Mouse (Mus musculus) hindbrain, embryonic 10.5 days (tissue): Measurements from ENCODE around the gene Lins1. TPM values are rescaled to one million over a fixed set of nuclear protein-coding genes. Genes with fewer than 3 reads are reported as not detected.

Experiments used
- DNase-seq: peaks from one replicate; pipeline ENCODE4 v3.0.0-alpha.2; 2017; ENCODE audit warnings: low spot score
- H3K27ac ChIP-seq: fragments of 300-500 bp; sonication (generic); 2 replicates; pipeline ENCODE4 v1.5.1; 2016; ENCODE audit warnings: mild to moderate bottlenecking, moderate library complexity
- H3K27me3 ChIP-seq: fragments of 300-500 bp; sonication (generic); 2 replicates; pipeline ENCODE4 v1.6.1; 2016; ENCODE audit warnings: mild to moderate bottlenecking; ENCODE audit not compliant: poor library complexity, insufficient read depth, severe bottlenecking
- H3K36me3 ChIP-seq: fragments of 300-500 bp; sonication (generic); 2 replicates; pipeline ENCODE4 v1.6.1; 2016; ENCODE audit warnings: mild to moderate bottlenecking, moderate library complexity
- H3K4me1 ChIP-seq: fragments of 300-500 bp; sonication (generic); replicated peaks from 2 replicates; pipeline ENCODE4 v1.6.1; 2016; ENCODE audit warnings: mild to moderate bottlenecking
- H3K4me3 ChIP-seq: fragments of 300-500 bp; sonication (generic); 2 replicates; pipeline ENCODE4 v1.5.1; 2016; ENCODE audit warnings: mild to moderate bottlenecking, moderate library complexity
- H3K9me3 ChIP-seq: fragments of 300-500 bp; sonication (generic); 2 replicates; pipeline ENCODE4 v1.6.1; 2016; ENCODE audit warnings: mild to moderate bottlenecking, moderate library complexity
- WGBS: fragments of 180-500 bp; shearing (Covaris S2); methylation state at CpG from one replicate; pipeline ENCODE4 v1.1.7; 2016; 5-methylcytosine and 5-hydroxymethylcytosine counted together
- polyA plus RNA-seq: library from polyadenylated mRNA; unstranded; fragments of >200 nt; fragmentation: Nextera tagmentation; extraction: Ambion mirVana; gene quantifications from 2 replicates; pipeline ENCODE4 v1.2.1, GENCODE M21; 2016

Lins1 gene
- polyA plus RNA-seq, 1 experiment from 2014 or later = 23.7 TPM

DNA sequence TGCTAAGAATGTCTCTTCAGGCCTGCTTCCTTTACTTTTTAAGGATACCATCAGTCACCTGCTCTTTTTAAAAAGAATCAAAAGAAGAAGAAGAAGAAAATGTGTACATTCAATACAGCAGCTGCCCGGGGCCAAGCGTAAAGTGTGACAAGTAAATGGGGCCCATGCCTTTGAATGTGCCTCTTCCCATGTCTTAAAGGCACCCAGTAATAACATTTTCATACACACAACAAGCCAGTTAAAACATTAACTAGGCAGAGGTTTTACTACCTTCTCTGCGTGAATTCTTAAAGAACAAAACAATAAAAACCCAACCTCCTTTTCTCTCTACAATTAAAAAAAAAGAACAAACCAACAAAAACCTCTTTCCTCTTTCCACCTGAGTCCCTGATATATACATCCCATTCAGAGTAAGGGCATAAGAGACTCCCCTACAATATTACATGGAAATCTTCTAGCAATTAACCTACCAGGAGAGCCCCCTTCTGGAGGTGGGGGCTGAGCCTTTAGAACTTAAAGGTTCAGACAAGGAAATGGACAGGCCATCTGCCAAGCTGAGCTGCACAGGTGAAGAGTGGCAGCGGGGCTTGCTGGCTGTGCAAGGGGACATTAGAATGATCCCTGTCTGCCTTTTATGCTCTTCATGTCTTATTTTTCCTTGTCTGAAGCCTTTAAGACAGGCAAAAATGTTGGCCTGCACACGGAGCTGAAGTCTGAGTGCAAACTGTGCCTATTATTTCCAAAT is 7.4 kb upstream of the Lins1 start:
- no peaks in the 10 kb centered on the region for H3K9me3 ChIP-seq
- no peaks in the 10 kb centered on the region for H3K4me1 ChIP-seq
- no peak for DNase-seq
- H3K36me3 ChIP-seq = peaks cover 77% of the 10 kb centered on the region
- 92% methylated on average over 5 of the region's 5 CpGs for WGBS
- no peak overlapping the region for H3K4me3 ChIP-seq
- no peaks in the 10 kb centered on the region for H3K27me3 ChIP-seq
- H3K27ac ChIP-seq = no peak overlapping the region

GRCm38 (mm10) chr7:66688721-66689120 is 968 bp upstream of the Lins1 start:
- H3K4me3 ChIP-seq = peak overlapping the region; percentile 88
- H3K4me1 ChIP-seq = peaks cover 19% of the 10 kb centered on the region
- H3K36me3 ChIP-seq = peaks cover 20% of the 10 kb centered on the region
- peak overlapping the region; percentile 97 for H3K27ac ChIP-seq
- H3K27me3 ChIP-seq = no peaks in the 10 kb centered on the region
- WGBS = under 1% methylated on average over 5 of the region's 5 CpGs
- no peak for DNase-seq
- no peaks in the 10 kb centered on the region for H3K9me3 ChIP-seq

- peaks cover 19% of the 10 kb centered on the region for H3K4me1 ChIP-seq
- H3K27ac ChIP-seq = peak within 1 kb of the TSS; percentile 97
- 0 out of 2 replicates have a peak, but pooled peaks cover 17% of the 10 kb centered on the region for H3K36me3 ChIP-seq
- H3K27me3 ChIP-seq = no peaks in the 10 kb centered on the region
- under 1% methylated on average over 18 of the region's 18 CpGs for WGBS
- DNase-seq = no peak
- no peaks in the 10 kb centered on the region for H3K9me3 ChIP-seq
- H3K4me3 ChIP-seq = peak within 1 kb of the TSS; percentile 88
Observed at GRCm38 (mm10) chr7:66689294-66689619, 432 bp upstream of the Lins1 start, which contains the start of gene Asb7. Asb7 (minus strand) TSS chr7:66689596.

DNA sequence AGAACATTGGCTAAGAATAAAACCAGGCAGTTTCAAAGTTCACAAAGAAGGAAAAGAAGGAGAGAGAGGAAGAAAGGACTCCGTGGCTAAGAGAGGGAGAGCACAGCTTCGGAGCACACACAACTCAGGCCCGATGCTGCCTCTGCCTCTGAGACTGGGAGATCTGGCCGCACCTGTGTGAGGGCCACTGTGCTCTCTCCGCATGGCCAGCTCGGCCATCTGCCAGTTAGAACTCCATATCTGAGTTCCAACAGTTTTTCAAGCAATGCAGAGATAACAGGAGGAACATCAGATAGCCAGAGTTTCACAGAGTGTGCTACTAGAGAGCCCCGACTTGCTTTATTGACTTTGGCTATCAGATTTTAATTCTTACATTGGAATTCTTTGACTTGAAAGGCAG is 4.8 kb downstream of the Lins1 start:
- Histone ChIP-seq H3K27me3 (no peaks in the 10 kb centered on the region), H3K9me3 (no peaks in the 10 kb centered on the region), H3K4me1 (peaks cover 7% of the 10 kb centered on the region), H3K27ac (no peak overlapping the region), H3K36me3 (peaks cover 26% of the 10 kb centered on the region), H3K4me3 (no peak overlapping the region)
- WGBS = 76% methylated on average over 7 of the region's 7 CpGs
- no peak for DNase-seq

DNA sequence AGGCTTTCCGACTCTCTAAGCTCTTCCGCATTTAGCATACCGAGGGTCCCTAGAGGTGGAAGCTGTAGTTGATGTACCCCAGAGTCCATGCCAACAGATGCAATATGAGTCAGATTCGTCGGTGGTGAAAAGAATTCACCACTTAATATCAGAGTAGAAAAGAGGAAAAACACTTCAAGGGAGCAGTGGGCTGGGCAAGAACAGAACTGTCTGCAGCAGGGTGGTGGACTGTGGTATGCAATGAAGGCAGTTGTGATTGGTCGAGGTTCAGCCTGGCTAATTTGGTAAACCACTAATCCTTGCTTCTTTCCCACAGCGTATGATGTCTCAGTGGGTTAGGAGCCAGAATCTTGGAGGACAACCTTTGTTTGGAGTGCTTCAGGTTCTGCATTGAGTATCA is 13.0 kb downstream of the Lins1 start:
- no peaks in the 10 kb centered on the region for H3K4me1 ChIP-seq
- no peak for DNase-seq
- H3K9me3 ChIP-seq = no peaks in the 10 kb centered on the region
- 94% methylated on average over 7 of the region's 7 CpGs for WGBS
- no peaks in the 10 kb centered on the region for H3K27me3 ChIP-seq
- no peak overlapping the region for H3K4me3 ChIP-seq
- H3K36me3 ChIP-seq = peaks cover 76% of the 10 kb centered on the region
- H3K27ac ChIP-seq = no peak overlapping the region

DNA sequence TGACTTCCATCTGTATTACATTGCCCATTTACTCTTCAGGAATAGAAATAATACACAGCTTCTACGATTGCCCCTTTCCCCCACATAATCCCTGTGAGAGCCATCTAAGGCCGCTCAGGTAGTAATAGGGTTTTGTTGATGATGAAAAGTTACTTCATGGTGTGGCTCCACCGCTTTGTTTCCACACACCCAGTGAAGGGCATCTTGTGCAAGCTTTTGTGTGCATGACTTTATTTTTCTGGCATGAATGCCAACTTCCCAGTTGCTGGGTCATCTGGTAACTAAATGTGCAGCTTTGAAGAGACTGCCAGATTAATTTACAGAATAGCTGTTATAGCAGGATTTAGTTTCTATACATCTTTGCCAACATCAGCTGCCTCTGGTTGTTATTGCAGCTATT is 14.9 kb downstream of the Lins1 start:
- Histone ChIP-seq H3K27ac (no peak overlapping the region), H3K4me1 (no peaks in the 10 kb centered on the region), H3K27me3 (no peaks in the 10 kb centered on the region), H3K4me3 (no peak overlapping the region), H3K9me3 (no peaks in the 10 kb centered on the region), H3K36me3 (peaks cover 78% of the 10 kb centered on the region)
- WGBS = 98% methylated on average over 3 of the region's 3 CpGs
- DNase-seq = no peak

GRCm38 (mm10) chr7:66711166-66711565 is 21.5 kb downstream of the Lins1 start:
- peaks cover 80% of the 10 kb centered on the region for H3K36me3 ChIP-seq
- no peak for DNase-seq
- no peak overlapping the region for H3K4me3 ChIP-seq
- H3K9me3 ChIP-seq = no peaks in the 10 kb centered on the region
- no peaks in the 10 kb centered on the region for H3K4me1 ChIP-seq
- H3K27ac ChIP-seq = no peak overlapping the region
- WGBS = 73% methylated on average over 2 of the region's 2 CpGs
- no peaks in the 10 kb centered on the region for H3K27me3 ChIP-seq

DNA sequence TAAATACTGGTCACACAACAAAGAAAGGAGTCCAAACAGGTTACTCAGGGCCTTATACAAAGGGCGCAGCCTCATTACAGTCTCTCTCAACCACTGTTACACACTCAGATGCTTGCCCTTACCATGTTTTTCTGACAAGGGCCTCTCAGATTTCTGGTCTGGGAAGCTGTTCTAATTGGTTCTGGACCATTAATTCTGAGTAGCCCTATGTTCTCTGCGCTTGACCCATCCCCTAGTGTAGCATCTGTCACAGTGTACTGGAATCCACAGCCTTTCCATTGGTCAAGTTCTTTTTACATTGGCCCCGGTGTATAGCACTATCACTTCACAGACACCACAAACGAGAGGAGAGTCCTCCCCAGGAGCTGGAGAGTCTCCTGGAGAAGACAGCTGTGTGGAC is 34.8 kb downstream of the Lins1 start:
- no peaks in the 10 kb centered on the region for H3K27me3 ChIP-seq
- DNase-seq = no peak
- H3K9me3 ChIP-seq = no peaks in the 10 kb centered on the region
- no peaks in the 10 kb centered on the region for H3K4me1 ChIP-seq
- H3K4me3 ChIP-seq = no peak overlapping the region
- peaks cover 12% of the 10 kb centered on the region for H3K36me3 ChIP-seq
- 83% methylated on average over 4 of the region's 4 CpGs for WGBS
- no peak overlapping the region for H3K27ac ChIP-seq

DNA sequence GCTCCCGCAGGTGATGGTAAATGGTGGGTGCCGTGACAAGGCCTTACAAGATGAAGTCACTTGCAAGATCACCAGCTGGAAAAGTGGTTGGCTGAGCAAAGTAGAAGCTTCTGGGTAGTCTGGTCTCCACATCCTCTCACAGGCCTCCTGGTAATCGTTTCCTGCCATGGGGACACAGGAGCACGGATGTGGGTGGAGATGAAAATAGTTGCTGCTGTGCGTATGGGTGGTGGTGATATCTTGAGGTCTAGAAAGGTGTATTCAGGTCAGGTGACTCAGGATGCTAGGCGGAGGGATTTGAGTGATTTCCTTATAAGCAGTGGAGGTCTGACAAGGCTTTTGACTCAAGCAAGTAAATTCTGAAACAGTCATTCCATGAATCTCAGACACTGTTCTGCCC is 35.3 kb downstream of the Lins1 start:
- Histone ChIP-seq H3K27ac (no peak overlapping the region), H3K36me3 (peaks cover 12% of the 10 kb centered on the region), H3K27me3 (no peaks in the 10 kb centered on the region), H3K4me1 (no peaks in the 10 kb centered on the region), H3K4me3 (no peak overlapping the region), H3K9me3 (no peaks in the 10 kb centered on the region)
- no peak for DNase-seq
- WGBS = 90% methylated on average over 6 of the region's 6 CpGs

DNA sequence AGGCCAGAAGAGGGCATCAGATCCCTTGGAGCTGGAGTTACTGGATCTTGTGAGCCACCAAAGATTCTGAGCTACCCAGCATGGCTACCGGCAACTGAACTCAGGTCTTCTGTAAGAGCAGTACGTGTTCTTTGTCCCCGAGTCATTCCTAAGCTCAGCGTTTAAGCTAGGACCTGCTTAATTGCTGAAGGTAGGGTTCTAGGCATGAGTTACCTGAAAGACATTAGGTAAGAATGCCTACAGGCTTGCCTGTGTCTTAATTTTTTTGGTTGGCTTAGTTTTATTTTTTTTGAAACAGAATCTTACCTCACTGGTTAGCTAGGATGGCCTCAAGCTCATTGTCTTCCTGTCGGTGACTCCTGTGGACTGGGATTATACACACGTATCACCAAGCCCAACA is 38.4 kb downstream of the Lins1 start:
- H3K4me1 ChIP-seq = no peaks in the 10 kb centered on the region
- WGBS = 91% methylated on average over 6 of the region's 6 CpGs
- no peak for DNase-seq
- no peak overlapping the region for H3K27ac ChIP-seq
- H3K36me3 ChIP-seq = no peaks in the 10 kb centered on the region; the same call in 1 of the 2 replicates
- no peaks in the 10 kb centered on the region for H3K27me3 ChIP-seq
- no peak overlapping the region for H3K4me3 ChIP-seq
- H3K9me3 ChIP-seq = no peaks in the 10 kb centered on the region

DNA sequence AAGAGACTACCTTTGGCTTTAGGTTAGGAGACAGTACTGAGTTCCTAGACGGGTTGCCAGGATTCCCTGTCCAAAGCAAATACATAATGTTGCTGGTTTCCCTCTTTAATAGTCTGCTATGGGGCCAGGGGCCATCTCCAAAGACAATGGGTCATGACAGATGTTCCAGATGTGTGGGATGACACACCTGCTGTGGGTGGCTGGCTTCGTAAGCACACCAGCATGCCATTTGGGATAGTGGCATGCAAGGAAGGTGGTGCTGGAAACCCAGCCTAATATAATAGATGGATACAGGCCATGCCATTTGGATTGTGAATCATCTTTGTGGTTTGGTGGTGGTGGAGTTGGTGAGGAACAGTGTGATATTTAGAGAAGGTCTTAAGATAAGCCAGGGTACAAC is 39.5 kb downstream of the Lins1 start:
- no peak overlapping the region for H3K27ac ChIP-seq
- H3K9me3 ChIP-seq = no peaks in the 10 kb centered on the region
- H3K4me1 ChIP-seq = no peaks in the 10 kb centered on the region
- 84% methylated on average over 2 of the region's 2 CpGs for WGBS
- no peak for DNase-seq
- H3K4me3 ChIP-seq = no peak overlapping the region
- H3K27me3 ChIP-seq = no peaks in the 10 kb centered on the region
- no peaks in the 10 kb centered on the region; the same call in 1 of the 2 replicates for H3K36me3 ChIP-seq

GRCm38 (mm10) chr7:66733431-66733830 is 43.7 kb downstream of the Lins1 start:
- Histone ChIP-seq H3K27ac (no peak overlapping the region), H3K4me3 (no peak overlapping the region), H3K9me3 (no peaks in the 10 kb centered on the region), H3K27me3 (no peaks in the 10 kb centered on the region), H3K36me3 (no peaks in the 10 kb centered on the region), H3K4me1 (no peaks in the 10 kb centered on the region)
- 95% methylated on average over 17 of the region's 17 CpGs for WGBS
- DNase-seq = no peak

DNA sequence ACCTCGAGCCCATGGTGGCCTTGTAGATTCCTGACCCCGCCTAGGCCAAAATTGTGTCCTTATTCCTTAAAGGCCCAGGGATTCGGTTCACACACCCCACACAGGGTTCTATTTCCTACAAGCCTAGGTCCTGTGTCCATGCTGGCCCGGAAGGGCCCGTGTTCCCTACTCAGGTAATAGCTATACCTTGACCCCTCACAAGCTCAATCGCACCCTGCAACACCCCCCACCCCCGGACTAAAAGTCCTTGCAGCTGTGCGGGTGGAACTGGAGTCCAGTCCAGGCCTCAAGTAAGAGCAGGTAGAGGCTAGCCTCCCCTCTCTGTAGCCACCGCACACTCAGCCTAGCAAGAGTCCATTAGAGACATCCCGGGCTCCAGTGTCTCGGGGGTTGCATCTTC is 44.2 kb downstream of the Lins1 start:
- Histone ChIP-seq H3K4me1 (no peaks in the 10 kb centered on the region), H3K4me3 (no peak overlapping the region), H3K27me3 (no peaks in the 10 kb centered on the region), H3K36me3 (no peaks in the 10 kb centered on the region), H3K9me3 (no peaks in the 10 kb centered on the region), H3K27ac (no peak overlapping the region)
- 92% methylated on average over 11 of the region's 11 CpGs for WGBS
- no peak for DNase-seq

GRCm38 (mm10) chr7:66734466-66734865 is 44.8 kb downstream of the Lins1 start:
- Histone ChIP-seq H3K4me3 (no peak overlapping the region), H3K36me3 (no peaks in the 10 kb centered on the region), H3K27me3 (no peaks in the 10 kb centered on the region), H3K4me1 (no peaks in the 10 kb centered on the region), H3K27ac (no peak overlapping the region), H3K9me3 (no peaks in the 10 kb centered on the region)
- WGBS = 93% methylated on average over 4 of the region's 4 CpGs
- no peak for DNase-seq
